Mouse (Mus musculus) brown adipose tissue, adult 24 weeks (tissue): ENCODE measurements around the gene Scg5. TPM values are rescaled to one million over a fixed set of nuclear protein-coding genes. Genes with fewer than 3 reads are reported as not detected.

Experiments used
- H3K27ac ChIP-seq: fragments of 200-500 bp; replicated peaks from 2 replicates; pipeline ENCODE4 v1.5.1; 2012; ENCODE audit warnings: low read depth, mild to moderate bottlenecking, low read length
- H3K4me1 ChIP-seq: fragments of 200-500 bp; 2 replicates; pipeline ENCODE4 v1.6.1; 2012; ENCODE audit warnings: low read length, mixed read lengths; ENCODE audit not compliant: control insufficient read depth, insufficient read depth, insufficient read length
- H3K4me3 ChIP-seq: fragments of 200-500 bp; 2 replicates; pipeline ENCODE4 v1.5.1; 2012; ENCODE audit warnings: low read depth, mild to moderate bottlenecking, low read length, moderate library complexity; ENCODE audit not compliant: insufficient read depth
- polyA plus RNA-seq: library from polyadenylated mRNA; stranded (reverse); fragments of >200 nt; gene quantifications from 2 replicates; pipeline ENCODE4 v1.2.4, GENCODE M21; 2012; ENCODE audit not compliant: missing spikeins, insufficient read depth, insufficient read length

The Scg5 gene
- polyA plus RNA-seq: not detected in 2 replicates

DNA sequence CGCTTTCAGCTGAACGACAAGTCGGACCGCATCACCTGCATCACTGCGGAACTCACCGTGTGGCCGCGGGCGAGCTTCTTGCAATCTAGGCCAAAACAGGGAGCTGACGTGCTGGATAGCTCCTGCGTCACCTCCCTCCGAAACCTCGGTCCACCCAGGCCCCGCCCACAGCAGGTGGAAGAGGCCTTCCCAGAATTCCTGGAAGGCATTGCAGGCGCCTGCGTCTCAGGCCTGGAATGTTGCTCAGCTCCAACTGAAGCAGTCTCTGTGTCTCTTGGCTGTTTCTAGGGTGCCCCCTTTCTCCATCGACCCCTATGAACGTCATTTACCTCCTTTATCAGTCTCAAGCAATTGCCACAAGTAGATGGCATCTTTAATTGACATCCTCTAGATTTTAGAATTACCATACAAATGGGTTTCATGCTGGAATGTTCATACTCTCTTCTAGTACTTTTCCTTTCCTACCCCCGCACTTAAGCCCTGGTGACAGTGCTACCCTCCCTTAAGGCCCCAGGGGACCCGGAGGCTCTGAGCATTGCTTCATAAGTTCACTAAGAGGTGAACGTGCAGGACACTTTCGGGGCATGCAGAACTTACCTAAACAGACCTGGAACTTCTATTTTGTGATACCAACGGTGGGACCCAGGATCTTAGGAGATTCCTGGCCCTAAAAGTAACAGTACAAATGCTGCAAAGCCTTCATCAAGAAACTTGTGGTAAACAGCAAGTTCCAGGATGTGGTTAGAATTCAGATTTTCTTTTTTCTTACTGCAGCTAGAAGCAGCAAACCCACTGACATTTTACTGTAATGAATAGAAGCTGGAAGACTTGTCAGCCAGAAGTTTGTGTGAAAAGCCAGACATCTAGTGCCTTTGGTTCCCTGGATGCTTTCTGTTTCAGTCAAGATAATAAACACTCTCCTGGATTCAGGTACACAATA is at the start of gene Scg5:
Gene Scg5, minus strand, starts transcription at position 179 of the 940 bp plus-strand sequence.
- no peak within 1 kb of the TSS for H3K27ac ChIP-seq
- peak within 1 kb of the TSS; percentile 7; the same call in 1 of the 2 replicates for H3K4me3 ChIP-seq
- H3K4me1 ChIP-seq: no peaks in the 10 kb centered on the region; the same call in 1 of the 2 replicates

- Histone ChIP-seq H3K27ac (no peak overlapping the region), H3K4me3 (no peak overlapping the region), H3K4me1 (no peaks in the 10 kb centered on the region)
Observed at GRCm38 (mm10) chr2:113870115-113870514, 41.2 kb upstream of the Scg5 start.

GRCm38 (mm10) chr2:113868404-113868803 is 39.5 kb upstream of the Scg5 start:
- H3K4me1 ChIP-seq: no peaks in the 10 kb centered on the region
- no peak overlapping the region for H3K27ac ChIP-seq
- H3K4me3 ChIP-seq: no peak overlapping the region

GRCm38 (mm10) chr2:113866155-113866554 is 37.2 kb upstream of the Scg5 start:
- Histone ChIP-seq H3K4me3 (no peak overlapping the region), H3K4me1 (no peaks in the 10 kb centered on the region), H3K27ac (no peak overlapping the region)

GRCm38 (mm10) chr2:113849141-113849540 is 20.2 kb upstream of the Scg5 start:
- peak overlapping the region; percentile 54 for H3K4me3 ChIP-seq
- peak overlapping the region; percentile 48 for H3K27ac ChIP-seq
- H3K4me1 ChIP-seq: no peaks in the 10 kb centered on the region

GRCm38 (mm10) chr2:113848245-113849121 is 19.6 kb upstream of the Scg5 start, which contains the start of gene Arhgap11a:
TSS of gene Arhgap11a (minus strand) at chr2:113848661.
- Histone ChIP-seq H3K27ac (peak within 1 kb of the TSS; percentile 96), H3K4me3 (peak within 1 kb of the TSS; percentile 74), H3K4me1 (no peaks in the 10 kb centered on the region)

DNA sequence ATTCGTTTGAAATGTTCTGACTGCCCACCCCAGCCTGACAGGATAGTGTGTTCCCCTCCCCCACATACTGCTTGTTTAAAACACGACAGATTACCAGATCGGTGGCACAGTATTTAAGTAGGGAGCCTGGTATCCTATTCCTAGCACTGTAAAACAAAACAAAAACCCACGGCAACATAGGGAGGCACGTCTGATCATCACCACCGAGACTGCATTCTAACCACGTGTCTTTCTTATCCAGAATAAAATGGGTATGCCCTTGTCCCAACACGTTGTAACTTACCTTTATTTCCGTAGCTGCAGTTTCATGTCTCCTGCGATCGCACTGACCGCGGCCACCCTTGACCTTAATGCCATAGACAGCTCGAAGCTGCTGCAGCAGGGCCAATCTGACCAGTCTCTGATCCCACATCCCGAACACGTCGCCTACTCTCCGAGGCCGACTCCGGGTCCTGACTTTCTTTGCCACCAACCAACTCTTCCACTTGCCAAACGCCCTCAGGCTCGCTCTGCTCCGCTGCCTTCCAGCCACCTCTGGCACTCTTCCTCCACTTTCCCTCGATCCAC is 18.8 kb upstream of the Scg5 start:
- Histone ChIP-seq H3K4me1 (no peaks in the 10 kb centered on the region), H3K27ac (no peak overlapping the region)

GRCm38 (mm10) chr2:113845081-113845480 is 16.2 kb upstream of the Scg5 start:
- H3K4me3 ChIP-seq: no peak overlapping the region
- H3K4me1 ChIP-seq: no peaks in the 10 kb centered on the region
- H3K27ac ChIP-seq: no peak overlapping the region

More for the DNA sequence above, 18.8 kb upstream of the Scg5 start:
- peak overlapping the region; percentile 74 for H3K4me3 ChIP-seq

DNA sequence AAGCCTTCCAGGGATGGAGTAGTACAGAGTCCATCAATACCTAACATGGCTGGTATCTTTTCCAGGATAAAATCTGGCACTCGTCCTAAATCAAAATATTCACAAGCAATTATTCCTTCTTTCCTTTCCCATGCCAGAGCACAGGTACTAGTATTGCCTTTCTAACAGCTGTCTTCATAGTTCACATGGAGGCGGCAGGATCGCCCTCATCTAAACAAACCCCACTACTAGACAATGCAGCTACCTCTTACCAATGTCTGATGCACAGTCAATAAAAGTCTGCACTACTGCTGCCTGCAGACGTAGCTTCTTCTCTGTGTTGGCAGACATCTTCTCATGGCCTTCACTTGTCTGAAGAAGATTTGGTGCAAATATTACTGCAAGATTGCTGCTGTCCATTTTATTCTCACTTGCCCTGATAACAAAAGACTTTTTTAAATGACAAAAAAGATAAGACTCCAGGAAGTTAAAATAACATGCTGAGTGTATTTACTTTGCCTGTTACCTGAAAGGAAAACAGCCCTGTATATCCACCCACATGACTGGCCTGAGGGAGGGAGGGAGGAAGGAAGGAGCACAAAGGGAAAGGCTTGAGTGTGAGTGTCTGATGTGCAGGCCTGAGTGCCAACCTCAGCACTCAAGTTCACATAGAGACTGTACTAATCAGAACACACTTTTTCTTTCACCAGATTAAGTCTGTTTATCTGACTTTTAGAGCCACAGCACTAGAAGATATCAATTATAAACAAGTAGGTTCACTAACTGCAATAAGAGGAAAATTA is 12.9 kb upstream of the Scg5 start:
- Histone ChIP-seq H3K4me1 (no peaks in the 10 kb centered on the region), H3K4me3 (no peak overlapping the region), H3K27ac (no peak overlapping the region)

- H3K27ac ChIP-seq: no peak overlapping the region
- H3K4me1 ChIP-seq: no peaks in the 10 kb centered on the region
- H3K4me3 ChIP-seq: no peak overlapping the region
Observed at GRCm38 (mm10) chr2:113839488-113839887, 10.6 kb upstream of the Scg5 start.

DNA sequence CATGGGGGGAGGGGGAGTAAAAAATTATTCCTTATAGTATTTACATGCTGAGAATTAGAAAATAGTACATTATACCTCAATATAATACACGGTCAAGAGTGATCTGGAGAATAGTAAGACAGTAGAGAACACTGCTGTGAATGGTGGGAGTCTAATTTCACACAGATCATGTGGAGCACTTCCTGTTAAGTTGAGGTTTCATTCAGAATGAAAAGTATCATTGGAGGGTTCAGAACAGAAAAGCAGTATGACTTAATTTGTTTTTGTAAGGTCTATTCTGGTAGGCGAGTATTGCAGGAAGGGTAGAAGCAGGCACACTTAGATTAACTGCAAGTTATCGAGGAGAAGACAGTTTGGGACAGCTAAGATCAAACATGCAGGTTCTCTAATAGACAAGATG is 6.3 kb upstream of the Scg5 start:
- no peak overlapping the region for H3K4me3 ChIP-seq
- H3K27ac ChIP-seq: no peak overlapping the region
- no peaks in the 10 kb centered on the region for H3K4me1 ChIP-seq

GRCm38 (mm10) chr2:113828086-113828942 is 607 bp downstream of the Scg5 start:
- H3K27ac ChIP-seq: no peak overlapping the region
- H3K4me3 ChIP-seq: peak overlapping the region; percentile 7; the same call in 1 of the 2 replicates

DNA sequence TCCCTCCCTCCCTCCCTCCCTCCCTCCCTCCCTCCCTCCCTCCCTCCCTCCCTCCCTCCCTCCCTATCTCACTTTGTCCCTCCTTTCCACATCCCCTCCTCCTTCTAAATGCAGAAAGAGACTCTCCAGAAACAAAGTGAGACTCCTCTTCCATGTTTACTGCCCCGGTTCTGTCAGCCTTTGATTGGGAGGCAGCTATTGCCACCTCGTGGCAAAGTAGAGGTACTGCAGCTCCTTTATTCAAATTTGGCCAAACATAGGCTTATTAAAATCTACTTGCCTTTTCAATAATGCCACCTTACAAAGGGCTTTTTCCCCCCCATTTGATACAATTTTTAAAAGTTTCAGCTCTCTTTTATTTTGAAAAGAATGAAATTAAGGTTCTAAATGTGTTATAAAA is 5.0 kb downstream of the Scg5 start:
- Histone ChIP-seq H3K27ac (no peak overlapping the region), H3K4me1 (no peaks in the 10 kb centered on the region; the same call in 1 of the 2 replicates), H3K4me3 (no peak overlapping the region)

More at GRCm38 (mm10) chr2:113828086-113828942, 607 bp downstream of the Scg5 start:
- no peaks in the 10 kb centered on the region; the same call in 1 of the 2 replicates for H3K4me1 ChIP-seq
